Mouse (Mus musculus) layer of hippocampus, adult 2 months (tissue): ENCODE measurements around the gene Bub1b. TPM values are rescaled to one million over a fixed set of nuclear protein-coding genes. Genes with fewer than 3 reads are reported as not detected.
"Not testable (repeated sequence)": the region's sequence is repeated elsewhere in the genome, so short reads cannot be mapped to it uniquely, and the experiment has no call there.

Source experiments
- DNase-seq, 2 experiments: peaks; one replicate each; pipeline ENCODE4 v3.0.0; 2022; ENCODE audit warnings: low spot score in 2 of 2
- H3K27ac ChIP-seq: fragments of 200-600 bp; 2 replicates; pipeline ENCODE4 v1.8.1; 2022
- H3K4me3 ChIP-seq: fragments of 200-600 bp; 2 replicates; pipeline ENCODE4 v1.8.1; 2022; ENCODE audit warnings: mild to moderate bottlenecking
- CTCF ChIP-seq: fragments of 200-600 bp; conservative IDR thresholded peaks from 2 replicates; pipeline ENCODE4 v1.8.1; 2022; ENCODE audit warnings: antibody characterized with exemption, mild to moderate bottlenecking, moderate library complexity
- total RNA-seq, 2 experiments: library from RNA; stranded (reverse); gene quantifications; 2 replicates each; pipeline ENCODE4 v1.2.3; 2021

The Bub1b gene
- total RNA-seq, 2 experiments from 2014 or later = 2.0 to 2.1 TPM

GRCm38 (mm10) chr2:118637258-118637657, 39.2 kb downstream of the Bub1b start:
- Histone ChIP-seq H3K27ac (no peak overlapping the region), H3K4me3 (no peak overlapping the region)
- TF ChIP-seq CTCF = no peak
- DNase-seq = no peak

GRCm38 (mm10) chr2:118637888-118638526, 40.0 kb downstream of the Bub1b start:
- DNase-seq = peak; percentile 54 to 79
- no peak overlapping the region for H3K4me3 ChIP-seq
- no peak overlapping the region for H3K27ac ChIP-seq
- TF ChIP-seq CTCF = peak; percentile 98

- no peak for TF ChIP-seq CTCF
- DNase-seq = no peak
- no peak overlapping the region for H3K27ac ChIP-seq
- no peak overlapping the region for H3K4me3 ChIP-seq
Observed at GRCm38 (mm10) chr2:118638686-118639085, 40.7 kb downstream of the Bub1b start.

- Histone ChIP-seq H3K27ac (no peak overlapping the region), H3K4me3 (no peak overlapping the region)
- no peak for DNase-seq
- TF ChIP-seq CTCF = no peak
Observed at GRCm38 (mm10) chr2:118641147-118641546, 43.1 kb downstream of the Bub1b start.

GRCm38 (mm10) chr2:118642431-118642830, 44.4 kb downstream of the Bub1b start:
- TF ChIP-seq CTCF = no peak
- H3K4me3 ChIP-seq = no peak overlapping the region
- no peak overlapping the region for H3K27ac ChIP-seq
- no peak for DNase-seq

GRCm38 (mm10) chr2:118642942-118643341, 44.9 kb downstream of the Bub1b start:
- Histone ChIP-seq H3K27ac (no peak overlapping the region), H3K4me3 (no peak overlapping the region)
- DNase-seq = no peak
- no peak for TF ChIP-seq CTCF

GRCm38 (mm10) chr2:118646665-118647064, 48.7 kb downstream of the Bub1b start:
- H3K4me3 ChIP-seq = no peak overlapping the region
- no peak overlapping the region; the same call in 1 of the 2 replicates for H3K27ac ChIP-seq
- DNase-seq = no peak
- TF ChIP-seq CTCF = no peak

GRCm38 (mm10) chr2:118650697-118651096, 52.7 kb downstream of the Bub1b start:
- not testable (repeated sequence) for H3K27ac ChIP-seq, H3K4me3 ChIP-seq, DNase-seq

GRCm38 (mm10) chr2:118656688-118657281, 58.8 kb downstream of the Bub1b start:
- Histone ChIP-seq H3K27ac (no peak overlapping the region), H3K4me3 (no peak overlapping the region)
- no peak for TF ChIP-seq CTCF
- DNase-seq = no peak

- no peak overlapping the region for H3K27ac ChIP-seq
- TF ChIP-seq CTCF = no peak
- no peak overlapping the region for H3K4me3 ChIP-seq
- no peak for DNase-seq
Observed at GRCm38 (mm10) chr2:118658457-118658856, 60.4 kb downstream of the Bub1b start.

- Histone ChIP-seq H3K27ac (peak overlapping the region; percentile 81; the same call in 1 of the 2 replicates), H3K4me3 (no peak overlapping the region)
- DNase-seq = peak; percentile 32 to 49
- no peak for TF ChIP-seq CTCF
Observed at GRCm38 (mm10) chr2:118659077-118659476, 61.1 kb downstream of the Bub1b start.

GRCm38 (mm10) chr2:118659493-118659892, 61.5 kb downstream of the Bub1b start:
- Histone ChIP-seq H3K4me3 (peak overlapping the region; percentile 47; the same call in 1 of the 2 replicates), H3K27ac (peak overlapping the region; percentile 81; the same call in 1 of the 2 replicates)
- TF ChIP-seq CTCF = no peak

GRCm38 (mm10) chr2:118659998-118660452, 62.0 kb downstream of the Bub1b start:
- DNase-seq = no peak
- H3K4me3 ChIP-seq = peak overlapping the region; percentile 47
- H3K27ac ChIP-seq = peak overlapping the region; percentile 81
- no peak for TF ChIP-seq CTCF

More at GRCm38 (mm10) chr2:118659493-118659892, 61.5 kb downstream of the Bub1b start:
- no peak for DNase-seq

- Histone ChIP-seq H3K27ac (no peak overlapping the region), H3K4me3 (no peak overlapping the region)
- TF ChIP-seq CTCF = no peak
- DNase-seq = no peak
Observed at GRCm38 (mm10) chr2:118661891-118662290, 63.9 kb downstream of the Bub1b start.
